Mouse (Mus musculus): ENCODE data around the gene Anxa5. TPM values are rescaled to one million over a fixed set of nuclear protein-coding genes. Genes with fewer than 3 reads are reported as not detected.

The Anxa5 gene
- polyA plus RNA-seq, 1 experiment: 313 TPM

- H3K79me2 ChIP-seq (ENCODE audit: control insufficient read depth, insufficient read depth): no peaks in the 10 kb centered on the region
- H3K27me3 ChIP-seq (ENCODE audit: control insufficient read depth, insufficient read depth, insufficient read length): no peaks in the 10 kb centered on the region
- TF ChIP-seq TCF3 (IDR thresholded peaks at IDR 0.05; ENCODE audit: insufficient read length, low read depth): no peak
- TF ChIP-seq SRF (IDR thresholded peaks at IDR 0.05; ENCODE audit: control insufficient read depth, insufficient read length, low read depth): no peak
- no peak for TF ChIP-seq MYOG (IDR thresholded peaks at IDR 0.05; ENCODE audit: control insufficient read depth in 1 of 3, insufficient read depth in 1 of 3, insufficient read length in 2 of 3, low read depth in 2 of 3)
- TF ChIP-seq POLR2A (IDR thresholded peaks at IDR 0.05; ENCODE audit: insufficient read length, low read depth): no peak
- no peak for TF ChIP-seq REST (IDR thresholded peaks at IDR 0.05; ENCODE audit: insufficient read depth, insufficient read length)
- H3K4me2 ChIP-seq (ENCODE audit: low read depth): no peak overlapping the region
- no peak overlapping the region for H3ac ChIP-seq (ENCODE audit: control insufficient read depth, insufficient read length)
- no peak overlapping the region for H3K4me3 ChIP-seq
- no peaks in the 10 kb centered on the region for H3K36me3 ChIP-seq (ENCODE audit: control insufficient read depth, insufficient read depth)
Observed at GRCm38 (mm10) chr3:36484292-36484691, 8.6 kb upstream of the Anxa5 start.

GRCm38 (mm10) chr3:36482940-36483339, 7.2 kb upstream of the Anxa5 start:
- TF ChIP-seq E2F4 (IDR thresholded peaks at IDR 0.05; ENCODE audit: insufficient read depth) (no peak), TCF3 (IDR thresholded peaks at IDR 0.05; ENCODE audit: insufficient read length, low read depth) (no peak), MYOG (IDR thresholded peaks at IDR 0.05; ENCODE audit: control insufficient read depth in 1 of 3, insufficient read depth in 1 of 3, insufficient read length in 2 of 3, low read depth in 2 of 3) (no peak), USF1 (IDR thresholded peaks at IDR 0.05; ENCODE audit: low read depth) (no peak), SRF (IDR thresholded peaks at IDR 0.05; ENCODE audit: control insufficient read depth, insufficient read length, low read depth) (no peak), POLR2A (IDR thresholded peaks at IDR 0.05; ENCODE audit: insufficient read length, low read depth) (no peak), REST (IDR thresholded peaks at IDR 0.05; ENCODE audit: insufficient read depth, insufficient read length) (no peak), TCF12 (IDR thresholded peaks at IDR 0.05; ENCODE audit: insufficient read depth, poor library complexity, severe bottlenecking) (no peak), MAX (IDR thresholded peaks at IDR 0.05; ENCODE audit: low read depth) (no peak), CEBPB (IDR thresholded peaks at IDR 0.05; ENCODE audit: insufficient read depth, poor library complexity, severe bottlenecking) (no peak), MYOD1 (IDR thresholded peaks at IDR 0.05; ENCODE audit: control insufficient read depth in 1 of 3, insufficient read length in 2 of 3, low read depth in 2 of 3) (no peak), POLR2AphosphoS2 (IDR thresholded peaks at IDR 0.05; ENCODE audit: insufficient read length, low read depth) (no peak)
- Histone ChIP-seq H3K79me2 (ENCODE audit: control insufficient read depth, insufficient read depth) (no peaks in the 10 kb centered on the region), H3K4me2 (ENCODE audit: low read depth) (no peak overlapping the region), H3ac (ENCODE audit: control insufficient read depth, insufficient read length) (no peak overlapping the region), H3K27me3 (ENCODE audit: control insufficient read depth, insufficient read depth, insufficient read length) (no peaks in the 10 kb centered on the region), H3K4me3 (no peak overlapping the region), H3K36me3 (ENCODE audit: control insufficient read depth, insufficient read depth) (no peaks in the 10 kb centered on the region)

- Histone ChIP-seq H3K4me3 (no peak overlapping the region), H3K79me2 (ENCODE audit: control insufficient read depth, insufficient read depth) (no peaks in the 10 kb centered on the region), H3K4me2 (ENCODE audit: low read depth) (peak overlapping the region; percentile 87), H3K36me3 (ENCODE audit: control insufficient read depth, insufficient read depth) (no peaks in the 10 kb centered on the region), H3K27me3 (ENCODE audit: control insufficient read depth, insufficient read depth, insufficient read length) (no peaks in the 10 kb centered on the region), H3ac (ENCODE audit: control insufficient read depth, insufficient read length) (no peak overlapping the region)
- TF ChIP-seq MYOD1 (IDR thresholded peaks at IDR 0.05; ENCODE audit: control insufficient read depth in 1 of 3, insufficient read length in 2 of 3, low read depth in 2 of 3) (peak in 2 of 3 experiments; percentile 0 to 16), USF1 (IDR thresholded peaks at IDR 0.05; ENCODE audit: low read depth) (no peak), MYOG (IDR thresholded peaks at IDR 0.05; ENCODE audit: control insufficient read depth in 1 of 3, insufficient read depth in 1 of 3, insufficient read length in 2 of 3, low read depth in 2 of 3) (peak in 2 of 3 experiments; percentile 2 to 37), SRF (IDR thresholded peaks at IDR 0.05; ENCODE audit: control insufficient read depth, insufficient read length, low read depth) (no peak), E2F4 (IDR thresholded peaks at IDR 0.05; ENCODE audit: insufficient read depth) (no peak), CEBPB (IDR thresholded peaks at IDR 0.05; ENCODE audit: insufficient read depth, poor library complexity, severe bottlenecking) (no peak), POLR2AphosphoS2 (IDR thresholded peaks at IDR 0.05; ENCODE audit: insufficient read length, low read depth) (no peak), REST (IDR thresholded peaks at IDR 0.05; ENCODE audit: insufficient read depth, insufficient read length) (no peak), MAX (IDR thresholded peaks at IDR 0.05; ENCODE audit: low read depth) (no peak)
Observed at GRCm38 (mm10) chr3:36481776-36482193, 6.1 kb upstream of the Anxa5 start.

GRCm38 (mm10) chr3:36480486-36480885, 4.8 kb upstream of the Anxa5 start:
- TF ChIP-seq SRF (IDR thresholded peaks at IDR 0.05; ENCODE audit: control insufficient read depth, insufficient read length, low read depth) (no peak), MAX (IDR thresholded peaks at IDR 0.05; ENCODE audit: low read depth) (no peak), POLR2A (IDR thresholded peaks at IDR 0.05; ENCODE audit: insufficient read length, low read depth) (no peak), MYOD1 (IDR thresholded peaks at IDR 0.05; ENCODE audit: control insufficient read depth in 1 of 3, insufficient read length in 2 of 3, low read depth in 2 of 3) (no peak), REST (IDR thresholded peaks at IDR 0.05; ENCODE audit: insufficient read depth, insufficient read length) (no peak), MYOG (IDR thresholded peaks at IDR 0.05; ENCODE audit: control insufficient read depth in 1 of 3, insufficient read depth in 1 of 3, insufficient read length in 2 of 3, low read depth in 2 of 3) (no peak), TCF12 (IDR thresholded peaks at IDR 0.05; ENCODE audit: insufficient read depth, poor library complexity, severe bottlenecking) (no peak), POLR2AphosphoS2 (IDR thresholded peaks at IDR 0.05; ENCODE audit: insufficient read length, low read depth) (no peak), TCF3 (IDR thresholded peaks at IDR 0.05; ENCODE audit: insufficient read length, low read depth) (no peak), USF1 (IDR thresholded peaks at IDR 0.05; ENCODE audit: low read depth) (no peak), E2F4 (IDR thresholded peaks at IDR 0.05; ENCODE audit: insufficient read depth) (no peak), CEBPB (IDR thresholded peaks at IDR 0.05; ENCODE audit: insufficient read depth, poor library complexity, severe bottlenecking) (no peak)
- Histone ChIP-seq H3K27me3 (ENCODE audit: control insufficient read depth, insufficient read depth, insufficient read length) (no peaks in the 10 kb centered on the region), H3K36me3 (ENCODE audit: control insufficient read depth, insufficient read depth) (no peaks in the 10 kb centered on the region)

GRCm38 (mm10) chr3:36478776-36479175, 3.1 kb upstream of the Anxa5 start:
- Histone ChIP-seq H3K36me3 (ENCODE audit: control insufficient read depth, insufficient read depth) (no peaks in the 10 kb centered on the region), H3K4me3 (no peak overlapping the region), H3K4me2 (ENCODE audit: low read depth) (no peak overlapping the region), H3K79me2 (ENCODE audit: control insufficient read depth, insufficient read depth) (peaks cover 16% of the 10 kb centered on the region), H3K27me3 (ENCODE audit: control insufficient read depth, insufficient read depth, insufficient read length) (no peaks in the 10 kb centered on the region), H3ac (ENCODE audit: control insufficient read depth, insufficient read length) (no peak overlapping the region)
- TF ChIP-seq MYOG (IDR thresholded peaks at IDR 0.05; ENCODE audit: control insufficient read depth in 1 of 3, insufficient read depth in 1 of 3, insufficient read length in 2 of 3, low read depth in 2 of 3) (no peak), MYOD1 (IDR thresholded peaks at IDR 0.05; ENCODE audit: control insufficient read depth in 1 of 3, insufficient read length in 2 of 3, low read depth in 2 of 3) (no peak), TCF12 (IDR thresholded peaks at IDR 0.05; ENCODE audit: insufficient read depth, poor library complexity, severe bottlenecking) (no peak), E2F4 (IDR thresholded peaks at IDR 0.05; ENCODE audit: insufficient read depth) (no peak), CEBPB (IDR thresholded peaks at IDR 0.05; ENCODE audit: insufficient read depth, poor library complexity, severe bottlenecking) (no peak), MAX (IDR thresholded peaks at IDR 0.05; ENCODE audit: low read depth) (no peak), POLR2AphosphoS2 (IDR thresholded peaks at IDR 0.05; ENCODE audit: insufficient read length, low read depth) (no peak), POLR2A (IDR thresholded peaks at IDR 0.05; ENCODE audit: insufficient read length, low read depth) (no peak), USF1 (IDR thresholded peaks at IDR 0.05; ENCODE audit: low read depth) (no peak), REST (IDR thresholded peaks at IDR 0.05; ENCODE audit: insufficient read depth, insufficient read length) (no peak)

More at GRCm38 (mm10) chr3:36480486-36480885, 4.8 kb upstream of the Anxa5 start:
- Histone ChIP-seq H3ac (ENCODE audit: control insufficient read depth, insufficient read length) (no peak overlapping the region), H3K4me2 (ENCODE audit: low read depth) (no peak overlapping the region), H3K4me3 (no peak overlapping the region), H3K79me2 (ENCODE audit: control insufficient read depth, insufficient read depth) (no peaks in the 10 kb centered on the region)

Data from myocyte (in vitro differentiated cells).